Mouse (Mus musculus): ENCODE measurements around the gene Car14. TPM values are rescaled to one million over a fixed set of nuclear protein-coding genes. Genes with fewer than 3 reads are reported as not detected.
"Not testable (repeated sequence)": the region's sequence is repeated elsewhere in the genome, so short reads cannot be mapped to it uniquely, and the experiment has no call there.

Car14 gene
- polyA plus RNA-seq, 1 experiment from 2014 or later = 32.1 TPM

DNA sequence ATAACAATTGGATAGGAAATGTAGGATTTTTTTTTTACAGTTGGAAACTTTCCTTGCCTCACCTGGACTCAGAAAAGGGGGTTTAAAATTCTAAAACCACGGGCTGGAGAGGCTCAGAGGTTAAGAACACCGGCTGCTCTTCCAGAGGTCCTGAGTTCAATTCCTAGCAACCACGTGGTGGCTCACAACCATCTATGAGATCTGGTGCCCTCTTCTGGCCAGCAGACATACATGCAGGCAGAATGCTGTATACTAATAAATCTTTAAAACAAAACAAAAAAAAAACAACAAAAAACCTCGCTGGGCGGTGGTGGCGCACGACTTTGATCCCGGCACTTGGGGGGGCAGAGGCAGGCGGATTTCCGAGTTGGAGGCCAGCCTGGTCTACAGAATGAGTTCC, 43.3 kb downstream of the Car14 start:
- H3K9ac ChIP-seq = no peak overlapping the region
- no peaks in the 10 kb centered on the region for H3K9me3 ChIP-seq
- WGBS = 76% methylated on average over 10 of the region's 10 CpGs
- H3K4me2 ChIP-seq = no peak overlapping the region
- no peak overlapping the region for H3K4me3 ChIP-seq (replicated peaks)
- H3K27me3 ChIP-seq = no peaks in the 10 kb centered on the region
- no peak overlapping the region for H3K27ac ChIP-seq
- H3K4me1 ChIP-seq = peaks cover under 1% of the 10 kb centered on the region; the same call in 1 of the 2 replicates
- ATAC-seq (ENCODE audit: low FRiP score) = no peak
- H3K36me3 ChIP-seq (replicated peaks) = peaks cover 32% of the 10 kb centered on the region

DNA sequence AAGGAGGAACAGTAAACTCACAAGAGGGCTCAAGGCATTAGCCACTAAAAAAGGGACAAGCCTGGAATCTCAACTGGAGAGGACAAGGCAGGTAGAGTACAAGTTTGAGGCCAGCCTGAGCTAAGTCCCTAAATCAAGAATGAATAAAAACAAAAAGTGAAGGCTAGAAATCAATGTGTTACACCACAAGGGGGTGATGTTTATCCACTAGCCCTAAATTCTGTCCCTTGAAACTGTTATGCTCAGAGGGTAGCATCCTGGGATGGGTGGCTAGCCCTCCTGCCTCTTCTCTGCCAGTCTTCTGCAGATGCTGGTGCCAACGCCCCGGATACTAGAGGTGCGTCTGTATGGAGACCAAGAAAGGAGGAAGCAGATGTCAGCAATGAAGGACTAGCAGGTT, 44.2 kb downstream of the Car14 start:
- Histone ChIP-seq H3K9me3 (no peaks in the 10 kb centered on the region), H3K4me3 (replicated peaks) (no peak overlapping the region), H3K27ac (no peak overlapping the region), H3K27me3 (no peaks in the 10 kb centered on the region), H3K4me1 (peaks cover 3% of the 10 kb centered on the region; the same call in 1 of the 2 replicates), H3K9ac (no peak overlapping the region), H3K36me3 (replicated peaks) (peaks cover 26% of the 10 kb centered on the region), H3K4me2 (no peak overlapping the region)
- ATAC-seq (ENCODE audit: low FRiP score) = no peak
- WGBS = 81% methylated on average over 3 of the region's 3 CpGs

DNA sequence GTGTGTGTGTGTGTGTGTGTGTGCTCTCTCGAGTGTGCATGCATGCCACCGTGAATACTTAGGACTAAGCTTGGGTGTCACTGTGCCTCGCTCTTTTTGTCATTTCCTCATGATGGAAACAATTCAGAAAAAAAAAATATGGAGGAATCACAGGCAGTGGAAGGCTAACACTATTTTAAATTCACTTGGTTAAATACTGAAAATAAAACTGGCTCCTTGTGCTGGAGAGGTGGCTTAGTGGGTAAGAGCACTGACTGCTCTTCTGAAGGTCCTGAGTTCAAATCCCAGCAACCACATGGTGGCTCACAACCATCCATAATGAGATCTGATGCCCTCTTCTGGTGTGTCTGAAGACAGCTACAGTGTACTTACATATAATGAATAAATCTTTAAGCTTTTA, 46.2 kb downstream of the Car14 start:
- not testable (repeated sequence) for H3K27ac ChIP-seq; H3K4me2 ChIP-seq; H3K9me3 ChIP-seq; H3K27me3 ChIP-seq; ATAC-seq (ENCODE audit: low FRiP score); H3K9ac ChIP-seq; H3K4me3 ChIP-seq (replicated peaks)
- peaks cover 11% of the 10 kb centered on the region for H3K4me1 ChIP-seq
- H3K36me3 ChIP-seq (replicated peaks) = peaks cover 16% of the 10 kb centered on the region
- 90% methylated on average over 3 of the region's 3 CpGs for WGBS

DNA sequence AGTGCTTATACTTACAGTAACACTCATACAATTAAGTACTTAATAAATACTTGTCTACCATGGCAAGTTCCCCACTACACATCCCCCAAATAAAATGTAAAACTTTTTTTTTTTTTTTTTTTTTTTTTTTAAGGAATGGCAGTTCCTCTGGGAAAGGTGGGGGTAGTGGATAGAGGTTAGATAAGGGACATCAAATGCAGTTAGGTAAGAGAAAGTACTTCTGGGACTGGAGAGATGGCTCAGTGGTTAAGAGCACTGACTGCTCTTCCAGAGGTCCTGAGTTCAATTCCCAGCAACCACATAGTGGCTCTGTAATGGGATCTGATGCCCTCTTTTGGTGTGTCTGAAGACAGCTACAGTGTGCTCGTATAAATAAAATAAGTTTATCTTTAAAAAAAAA, 47.4 kb downstream of the Car14 start:
- not testable (repeated sequence) for H3K4me3 ChIP-seq (replicated peaks); H3K27me3 ChIP-seq; ATAC-seq (ENCODE audit: low FRiP score); H3K27ac ChIP-seq; H3K9ac ChIP-seq; H3K9me3 ChIP-seq; H3K4me2 ChIP-seq
- Histone ChIP-seq H3K4me1 (peaks cover 11% of the 10 kb centered on the region), H3K36me3 (replicated peaks) (peaks cover 21% of the 10 kb centered on the region)
- WGBS = 91% methylated on average over 1 of the region's 1 CpGs

DNA sequence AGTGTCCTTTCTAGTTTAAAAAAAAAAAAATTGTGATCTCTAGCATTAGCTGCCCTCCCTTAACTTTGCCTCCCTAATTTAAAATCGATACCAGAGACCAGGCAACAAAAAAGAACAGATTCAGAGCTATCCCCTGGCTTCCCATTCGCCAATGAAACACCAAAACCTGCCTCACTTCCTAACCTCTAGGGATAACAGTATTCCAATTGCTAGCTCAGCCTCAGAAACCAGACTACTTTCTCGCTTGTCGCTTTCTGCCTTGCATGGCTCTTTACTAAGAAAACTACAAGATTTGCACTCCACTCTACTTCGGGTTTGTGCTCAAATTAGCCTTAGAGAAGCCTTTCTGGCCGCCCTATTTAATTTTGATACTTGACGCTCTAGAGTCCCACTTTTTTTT, 48.4 kb downstream of the Car14 start:
- Histone ChIP-seq H3K9ac (peak overlapping the region; percentile 90), H3K4me2 (peak overlapping the region; percentile 79), H3K36me3 (replicated peaks) (peaks cover 22% of the 10 kb centered on the region), H3K4me3 (replicated peaks) (peak overlapping the region; percentile 91), H3K4me1 (peaks cover 11% of the 10 kb centered on the region), H3K9me3 (no peaks in the 10 kb centered on the region), H3K27ac (peak overlapping the region; percentile 74), H3K27me3 (no peaks in the 10 kb centered on the region)
- ATAC-seq (ENCODE audit: low FRiP score) = no peak; the same call in none of the 2 replicates
- 21% methylated on average over 7 of the region's 7 CpGs for WGBS

DNA sequence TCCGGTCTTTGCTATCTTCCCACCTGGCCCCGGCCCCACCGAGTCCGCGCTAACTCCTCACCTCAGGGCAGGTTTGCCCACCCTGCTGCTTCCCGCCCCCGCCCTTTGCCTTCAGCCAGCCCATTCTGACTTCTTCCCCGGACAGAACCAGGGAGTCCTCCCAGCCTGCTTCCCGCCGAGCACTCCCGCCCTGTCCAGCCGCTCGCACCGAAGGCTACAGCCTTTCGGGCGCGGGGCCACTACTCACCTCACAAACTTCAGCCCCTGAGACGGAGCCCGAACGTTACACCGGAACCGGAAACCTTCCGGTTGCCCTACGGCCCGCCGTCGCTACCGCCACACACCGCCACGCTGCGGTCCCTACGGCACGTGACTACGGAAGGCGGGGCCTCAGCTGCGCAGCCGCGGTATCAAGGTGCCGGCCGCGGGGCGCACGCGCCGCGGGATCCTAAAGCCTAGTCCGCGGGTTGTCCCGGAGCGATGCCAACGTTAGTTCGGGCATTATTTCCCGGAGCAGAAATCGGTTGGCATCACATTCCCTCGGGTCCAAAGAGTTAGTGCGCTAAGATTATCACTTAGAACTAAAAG, 48.9 kb downstream of the Car14 start, which contains the start of gene Prpf3:
TSS of gene Prpf3 (minus strand) at position 384 of the 588 bp plus-strand sequence.
- Histone ChIP-seq H3K36me3 (replicated peaks) (peaks cover 27% of the 10 kb centered on the region), H3K9ac (peak within 1 kb of the TSS; percentile 90), H3K9me3 (no peaks in the 10 kb centered on the region), H3K27me3 (no peaks in the 10 kb centered on the region), H3K4me1 (peaks cover 11% of the 10 kb centered on the region), H3K4me3 (replicated peaks) (peak within 1 kb of the TSS; percentile 91), H3K27ac (peak within 1 kb of the TSS; percentile 74), H3K4me2 (peak within 1 kb of the TSS; percentile 79)
- under 1% methylated on average over 56 of the region's 56 CpGs for WGBS
- peak; percentile 100 for ATAC-seq (ENCODE audit: low FRiP score)

DNA sequence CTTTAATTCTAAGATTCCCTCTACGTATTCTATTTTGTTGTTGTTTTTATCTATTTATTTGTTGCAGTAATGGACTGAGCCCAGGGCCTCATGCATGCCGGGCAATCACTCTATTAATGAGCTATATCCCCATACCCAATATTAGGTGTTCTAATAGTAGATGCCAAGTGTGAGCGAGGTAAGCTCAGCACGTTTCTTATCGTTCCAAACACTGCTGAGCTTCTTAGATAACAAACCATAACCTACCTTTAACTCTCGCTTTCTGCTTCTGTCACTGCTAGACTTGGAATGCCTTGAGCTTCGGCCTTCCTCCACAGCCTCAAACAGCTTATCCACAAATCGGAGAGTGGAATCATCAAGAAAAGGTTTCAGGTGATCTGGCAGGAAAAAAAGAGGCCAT, 53.2 kb downstream of the Car14 start:
- H3K27ac ChIP-seq = no peak overlapping the region
- no peak overlapping the region for H3K4me2 ChIP-seq
- no peak overlapping the region for H3K4me3 ChIP-seq (replicated peaks)
- no peaks in the 10 kb centered on the region for H3K27me3 ChIP-seq
- 94% methylated on average over 8 of the region's 8 CpGs for WGBS
- H3K36me3 ChIP-seq (replicated peaks) = peaks cover 69% of the 10 kb centered on the region
- no peaks in the 10 kb centered on the region for H3K9me3 ChIP-seq
- no peak for ATAC-seq (ENCODE audit: low FRiP score)
- H3K9ac ChIP-seq = no peak overlapping the region
- H3K4me1 ChIP-seq = peaks cover 11% of the 10 kb centered on the region

DNA sequence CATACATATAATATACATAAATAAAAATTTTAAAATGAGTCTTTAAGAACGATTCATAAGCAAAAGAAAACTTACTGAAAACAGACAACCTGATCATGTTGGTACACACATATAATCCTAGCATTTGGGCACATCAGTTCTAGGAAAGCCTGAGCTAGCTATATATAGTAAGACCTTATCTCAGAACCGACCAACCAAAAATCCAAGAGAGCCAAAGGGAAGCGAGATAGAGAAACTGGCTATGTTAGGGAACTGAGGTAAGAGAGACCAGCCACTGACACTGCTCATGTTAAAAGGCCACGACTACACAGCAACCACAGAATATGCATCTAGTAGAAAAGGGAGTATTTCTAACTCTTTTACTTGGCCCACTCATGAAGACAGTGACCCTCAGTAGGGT, 53.9 kb downstream of the Car14 start:
- WGBS = 91% methylated on average over 4 of the region's 4 CpGs
- no peaks in the 10 kb centered on the region for H3K9me3 ChIP-seq
- no peak overlapping the region for H3K9ac ChIP-seq
- H3K27ac ChIP-seq = no peak overlapping the region
- peaks cover 76% of the 10 kb centered on the region for H3K36me3 ChIP-seq (replicated peaks)
- no peak overlapping the region for H3K4me2 ChIP-seq
- H3K4me1 ChIP-seq = peaks cover 8% of the 10 kb centered on the region
- H3K4me3 ChIP-seq (replicated peaks) = no peak overlapping the region
- no peak for ATAC-seq (ENCODE audit: low FRiP score)
- H3K27me3 ChIP-seq = no peaks in the 10 kb centered on the region

Other genes with a start within 250 kb of the Car14 start
- gene Mcl1, start 245.9 kb downstream of the Car14 start, polyA plus RNA-seq (2016; fragmentation: Nextera tagmentation; extraction: Ambion mirVana) = 69.3 and 74.0 TPM in 2 replicates
- gene Adamtsl4, start 216.8 kb downstream of the Car14 start, polyA plus RNA-seq (2016; fragmentation: Nextera tagmentation; extraction: Ambion mirVana) = 0.65 and 1.1 TPM in 2 replicates
- 13.2 and 14.5 TPM in 2 replicates for gene Ecm1, start 165.1 kb downstream of the Car14 start, polyA plus RNA-seq (2016; fragmentation: Nextera tagmentation; extraction: Ambion mirVana)
- 50.1 and 53.3 TPM in 2 replicates for gene Tars2, start 144.5 kb downstream of the Car14 start, polyA plus RNA-seq (2016; fragmentation: Nextera tagmentation; extraction: Ambion mirVana)
- gene Rprd2, start 85.8 kb downstream of the Car14 start, polyA plus RNA-seq (2016; fragmentation: Nextera tagmentation; extraction: Ambion mirVana) = 29.1 and 31.0 TPM in 2 replicates
- gene Prpf3, start 48.8 kb downstream of the Car14 start, polyA plus RNA-seq (2016; fragmentation: Nextera tagmentation; extraction: Ambion mirVana) = 59.1 and 69.5 TPM in 2 replicates
- gene Mrps21, start 33.2 kb downstream of the Car14 start, polyA plus RNA-seq (2016; fragmentation: Nextera tagmentation; extraction: Ambion mirVana) = 328 and 348 TPM in 2 replicates
- 4.1 and 4.9 TPM in 2 replicates for gene Ciart, start 22.4 kb downstream of the Car14 start, polyA plus RNA-seq (2016; fragmentation: Nextera tagmentation; extraction: Ambion mirVana)
- 8.4 and 10.1 TPM in 2 replicates for gene BC028528, start 12.7 kb downstream of the Car14 start, polyA plus RNA-seq (2016; fragmentation: Nextera tagmentation; extraction: Ambion mirVana)
- 32.2 and 37.5 TPM in 2 replicates for gene Aph1a, start 10.7 kb downstream of the Car14 start, polyA plus RNA-seq (2016; fragmentation: Nextera tagmentation; extraction: Ambion mirVana)
- 405 and 446 TPM in 2 replicates for gene Anp32e, start 24.6 kb upstream of the Car14 start, polyA plus RNA-seq (2016; fragmentation: Nextera tagmentation; extraction: Ambion mirVana)
- 91.3 and 95.1 TPM in 2 replicates for gene Plekho1, start 91.3 kb upstream of the Car14 start, polyA plus RNA-seq (2016; fragmentation: Nextera tagmentation; extraction: Ambion mirVana)
- gene Vps45, start 153.8 kb upstream of the Car14 start, polyA plus RNA-seq (2016; fragmentation: Nextera tagmentation; extraction: Ambion mirVana) = 39.2 and 47.0 TPM in 2 replicates
- gene Otud7b, start 199.8 kb upstream of the Car14 start, polyA plus RNA-seq (2016; fragmentation: Nextera tagmentation; extraction: Ambion mirVana) = 14.0 and 15.5 TPM in 2 replicates

Data from forebrain, embryonic 12.5 days (tissue).